Mouse (Mus musculus) spleen, adult 2 months (tissue): Measurements from ENCODE around the gene Scand1. TPM values are rescaled to one million over a fixed set of nuclear protein-coding genes. Genes with fewer than 3 reads are reported as not detected.

ENCODE experiments used
- DNase-seq, 2 experiments: peaks; one replicate each; pipeline versions ENCODE4 v3.0.0 to v3.0.0-alpha.2; 2012 to 2021; ENCODE audit warnings: low spot score in 2 of 2, low read depth in 1 of 2
- H3K27ac ChIP-seq: fragments of 200-500 bp; 2 replicates; pipeline ENCODE4 v1.5.1; 2012; ENCODE audit warnings: low read length, inconsistent platforms; ENCODE audit not compliant: insufficient read depth
- H3K27me3 ChIP-seq: fragments of 200-500 bp; 2 replicates; pipeline ENCODE4 v1.6.1; 2012; ENCODE audit warnings: mild to moderate bottlenecking, moderate library complexity, low read length, inconsistent platforms; ENCODE audit not compliant: control insufficient read depth, insufficient read depth
- H3K36me3 ChIP-seq: fragments of 200-500 bp; 2 replicates; pipeline ENCODE4 v1.6.1; 2012; ENCODE audit warnings: mild to moderate bottlenecking, low read length, inconsistent platforms; ENCODE audit not compliant: control insufficient read depth, insufficient read depth
- H3K4me1 ChIP-seq: fragments of 200-500 bp; 2 replicates; pipeline ENCODE4 v1.6.1; 2011; ENCODE audit warnings: inconsistent platforms; ENCODE audit not compliant: control insufficient read depth, insufficient read depth, insufficient read length
- H3K4me3 ChIP-seq: fragments of 200-500 bp; 2 replicates; pipeline ENCODE4 v1.5.1; 2011; ENCODE audit warnings: mild to moderate bottlenecking, inconsistent platforms; ENCODE audit not compliant: insufficient read depth, insufficient read length; ENCODE audit errors: extremely low read depth
- CTCF ChIP-seq: fragments of 200-500 bp; IDR thresholded peaks from 2 replicates; pipeline ENCODE4 v1.5.1; 2011; ENCODE audit warnings: mild to moderate bottlenecking, inconsistent platforms; ENCODE audit not compliant: insufficient read depth, insufficient read length, insufficient replicate concordance; ENCODE audit errors: extremely low read depth
- POLR2A ChIP-seq: fragments of 200-500 bp; IDR thresholded peaks from 2 replicates; pipeline ENCODE4 v1.6.1; 2011; ENCODE audit warnings: low read depth, low read length, inconsistent platforms
- WGBS: fragments of 180-500 bp; shearing (Covaris S2); methylation state at CpG from one replicate; pipeline ENCODE4 v1.1.7; 2018; 5-methylcytosine and 5-hydroxymethylcytosine counted together
- polyA plus RNA-seq: library from polyadenylated mRNA; depleted of rRNA; stranded (reverse); fragments of >200 nt; gene quantifications from 2 replicates; pipeline ENCODE4 v1.2.3, GENCODE M21; 2012; rRNA removed

Scand1 gene
- 167 and 366 TPM in 2 replicates for polyA plus RNA-seq

DNA sequence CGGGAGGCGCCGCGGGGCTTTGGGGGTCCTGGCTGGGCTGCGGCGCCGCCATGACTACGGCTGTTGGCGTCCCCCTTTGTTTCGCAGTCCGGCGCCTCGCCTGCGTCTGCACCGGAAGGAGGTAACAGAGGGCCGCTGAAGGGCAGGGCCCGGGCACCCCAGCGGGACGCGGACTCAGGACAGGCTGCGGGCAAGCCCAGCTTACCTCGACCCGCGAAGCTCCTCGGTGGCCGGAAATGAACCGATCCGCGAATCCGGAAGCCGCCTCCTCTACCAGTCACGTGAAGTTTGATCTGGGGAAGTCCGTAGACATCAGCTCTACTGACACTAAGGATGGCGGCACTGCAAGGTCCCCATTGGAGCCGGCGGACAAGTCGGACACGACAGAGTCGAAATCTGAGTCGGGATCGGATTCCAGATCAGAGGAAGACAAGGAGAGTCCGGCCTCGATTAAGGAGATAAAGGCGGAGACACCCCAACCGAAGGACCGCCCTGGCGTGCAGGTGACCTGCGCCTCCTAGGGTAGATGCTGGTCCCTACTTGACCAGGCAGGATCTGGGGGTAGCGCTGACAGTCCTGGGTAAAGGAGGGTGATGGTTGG, at the start of gene Scand1, which contains the start of gene Cnbd2:
TSS of gene Scand1 (minus strand) at position 408 of the 601 bp plus-strand sequence.
TSS of gene Cnbd2 (plus strand) at position 3 of the 601 bp plus-strand sequence.
- H3K36me3 ChIP-seq: no peaks in the 10 kb centered on the region; the same call in 1 of the 2 replicates
- TF ChIP-seq CTCF: peak; percentile 4; the same call in 1 of the 2 replicates
- TF ChIP-seq POLR2A: peak; percentile 78
- under 1% methylated on average over 49 of the region's 49 CpGs for WGBS

GRCm38 (mm10) chr2:156356031-156356430, 43.5 kb upstream of the Scand1 start:
- DNase-seq: no peak
- H3K27me3 ChIP-seq: no peaks in the 10 kb centered on the region
- no peak for TF ChIP-seq CTCF
- TF ChIP-seq POLR2A: no peak
- WGBS: 81% methylated on average over 7 of the region's 7 CpGs
- H3K4me3 ChIP-seq: no peak overlapping the region
- peak overlapping the region; percentile 35; the same call in 1 of the 2 replicates for H3K27ac ChIP-seq
- H3K36me3 ChIP-seq: no peaks in the 10 kb centered on the region
- H3K4me1 ChIP-seq: no peaks in the 10 kb centered on the region

More for the DNA sequence above, at the start of gene Scand1, which contains the start of gene Cnbd2:
- H3K4me1 ChIP-seq: no peaks in the 10 kb centered on the region; the same call in 1 of the 2 replicates
- peak within 1 kb of the TSS; percentile 97 for H3K27ac ChIP-seq
- peak within 1 kb of the TSS; percentile 75 for H3K4me3 ChIP-seq
- peak; percentile 83 to 85 for DNase-seq
- no peaks in the 10 kb centered on the region for H3K27me3 ChIP-seq

DNA sequence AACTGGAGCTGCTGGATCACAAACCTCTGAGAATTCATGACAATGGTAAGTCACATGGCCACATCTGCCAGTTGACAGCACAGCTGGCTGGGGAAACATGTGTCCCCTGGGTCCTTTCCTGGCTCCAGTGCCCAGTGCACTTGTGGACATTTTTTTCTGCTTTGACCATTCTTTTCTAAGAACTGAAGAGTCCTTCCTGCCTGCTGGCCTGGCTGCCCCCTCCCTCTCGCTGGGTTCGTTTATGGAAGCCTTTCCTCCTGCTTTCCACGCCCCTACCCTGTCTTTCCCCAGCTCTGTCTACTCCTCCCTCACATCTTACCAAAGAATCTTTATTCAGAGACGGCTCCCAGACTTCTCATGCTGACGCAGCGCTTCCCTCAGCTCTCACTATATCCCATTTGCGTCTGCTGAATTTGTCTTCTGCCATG, 40.8 kb upstream of the Scand1 start:
- H3K4me1 ChIP-seq: no peaks in the 10 kb centered on the region
- no peak overlapping the region for H3K4me3 ChIP-seq
- H3K27me3 ChIP-seq: no peaks in the 10 kb centered on the region
- TF ChIP-seq POLR2A (no peak), CTCF (no peak)
- 73% methylated on average over 7 of the region's 7 CpGs for WGBS
- no peak overlapping the region for H3K27ac ChIP-seq
- DNase-seq: no peak
- H3K36me3 ChIP-seq: no peaks in the 10 kb centered on the region

DNA sequence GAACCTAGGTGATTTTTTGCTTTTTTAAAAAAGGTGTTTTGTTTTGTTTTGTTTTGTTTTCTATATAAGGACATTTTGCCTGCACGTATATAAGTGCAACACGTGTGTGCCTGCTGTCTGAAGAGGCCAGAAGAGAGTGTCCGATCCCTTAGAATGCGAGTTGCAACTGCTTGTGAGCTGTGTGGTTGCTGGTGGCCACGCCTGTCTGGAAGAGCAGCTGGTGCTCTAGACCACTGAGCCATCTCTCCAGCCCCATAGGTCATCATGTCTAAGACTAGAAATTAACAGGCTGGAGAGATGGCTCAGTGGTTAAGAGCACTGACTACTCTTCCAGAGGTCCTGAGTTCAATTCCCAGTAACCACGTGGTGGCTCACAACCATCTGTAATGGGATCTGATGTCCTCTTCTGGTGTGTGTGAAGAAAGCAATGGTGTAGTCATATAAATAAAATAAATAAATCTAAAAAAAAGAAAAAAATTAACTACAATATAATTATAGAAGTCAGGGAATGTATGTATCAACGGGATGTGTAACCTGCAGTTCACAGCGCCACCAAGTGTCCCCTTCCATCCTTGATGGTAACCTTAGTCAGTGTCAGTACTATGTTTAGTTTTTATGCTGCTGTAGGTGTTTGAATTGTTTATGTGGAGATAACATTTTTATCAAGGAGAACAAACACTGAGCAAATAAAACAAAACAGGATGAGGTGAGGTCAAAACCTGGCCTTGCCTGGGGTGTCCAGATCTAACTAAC, 40.1 kb upstream of the Scand1 start:
- TF ChIP-seq POLR2A (no peak), CTCF (no peak)
- H3K27me3 ChIP-seq: no peaks in the 10 kb centered on the region
- no peak overlapping the region for H3K27ac ChIP-seq
- no peaks in the 10 kb centered on the region for H3K36me3 ChIP-seq
- 72% methylated on average over 8 of the region's 8 CpGs for WGBS
- no peak for DNase-seq
- no peak overlapping the region for H3K4me3 ChIP-seq
- no peaks in the 10 kb centered on the region for H3K4me1 ChIP-seq

DNA sequence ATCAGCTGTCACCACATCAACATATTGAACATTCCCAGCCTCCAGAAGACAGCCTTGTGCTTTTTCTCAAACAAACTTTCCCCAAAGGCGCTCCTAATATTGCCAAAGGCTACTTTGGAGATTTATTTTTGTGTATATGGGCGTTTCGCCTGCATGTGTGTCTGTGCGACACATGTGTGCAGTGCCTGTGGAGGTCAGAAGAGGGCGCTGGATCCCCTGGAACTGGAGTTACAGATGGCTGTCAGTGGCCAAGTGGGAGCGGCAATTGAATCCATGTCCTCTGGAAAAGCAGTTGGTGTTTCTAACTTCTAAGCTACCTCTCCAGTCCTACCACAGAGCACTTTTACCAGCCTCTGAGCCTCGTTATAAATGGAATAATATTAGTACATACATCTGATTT, 38.7 kb upstream of the Scand1 start:
- TF ChIP-seq CTCF: no peak
- TF ChIP-seq POLR2A: no peak
- Histone ChIP-seq H3K27ac (no peak overlapping the region), H3K27me3 (no peaks in the 10 kb centered on the region), H3K36me3 (no peaks in the 10 kb centered on the region), H3K4me1 (no peaks in the 10 kb centered on the region), H3K4me3 (no peak overlapping the region)
- 86% methylated on average over 7 of the region's 7 CpGs for WGBS
- no peak for DNase-seq

- H3K4me1 ChIP-seq: no peaks in the 10 kb centered on the region
- no peak overlapping the region for H3K4me3 ChIP-seq
- H3K36me3 ChIP-seq: no peaks in the 10 kb centered on the region
- no peak overlapping the region for H3K27ac ChIP-seq
- 88% methylated on average over 4 of the region's 4 CpGs for WGBS
- DNase-seq: no peak
- no peaks in the 10 kb centered on the region for H3K27me3 ChIP-seq
- no peak for TF ChIP-seq CTCF
Observed at GRCm38 (mm10) chr2:156349286-156349848, 36.9 kb upstream of the Scand1 start.
